Mouse (Mus musculus): ENCODE measurements around the gene Gm10309. TPM values are rescaled to one million over a fixed set of nuclear protein-coding genes. Genes with fewer than 3 reads are reported as not detected.

Gm10309 gene
- not detected in 2 replicates for polyA plus RNA-seq (2012; rRNA removed)

DNA sequence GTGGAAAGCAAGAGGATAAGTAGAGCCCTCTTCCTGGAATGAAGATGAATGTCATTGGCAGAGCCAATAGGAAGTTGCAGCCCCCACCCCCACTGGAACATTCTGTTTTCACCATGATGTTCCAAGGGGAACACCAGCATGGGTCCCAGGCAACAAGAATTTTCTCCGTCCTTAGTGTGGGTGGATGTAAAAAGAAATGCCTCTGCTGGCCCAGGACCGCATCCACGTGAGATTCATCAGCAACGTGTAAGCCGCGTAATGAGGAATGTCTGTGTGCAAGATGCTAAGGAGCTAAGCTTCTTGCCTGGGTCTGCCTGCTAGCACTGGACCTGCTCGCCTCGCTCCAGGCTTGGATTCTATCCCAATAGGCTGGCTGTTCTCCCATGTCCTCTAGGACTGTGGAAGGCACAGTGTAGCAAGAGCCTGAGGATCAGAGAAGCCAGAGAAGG lies at the start of gene Gm10309:
Gene Gm10309 (minus strand): TSS at position 50 of the 449 bp plus-strand sequence.

Other genes starting within 250 kb of the Gm10309 start
- gene Epas1, start 248.5 kb upstream of the Gm10309 start, polyA plus RNA-seq (2012; rRNA removed) = 10.2 and 14.6 TPM in 2 replicates